Mouse (Mus musculus) forebrain, embryonic 16.5 days (tissue): Measurements from ENCODE around the gene Rps17. TPM values are rescaled to one million over a fixed set of nuclear protein-coding genes. Genes with fewer than 3 reads are reported as not detected.

Experiments
- ATAC-seq: fragments of 200-750 bp; cut with Nextera tagmentation; 2 replicates; pipeline ENCODE4 v1.8.0; 2017; ENCODE audit warnings: mild to moderate bottlenecking, moderate library complexity
- H3K27ac ChIP-seq: fragments of 300-500 bp; sonication (generic); 2 replicates; pipeline ENCODE4 v1.5.1; 2014; ENCODE audit warnings: low read length, control low read depth
- H3K27me3 ChIP-seq: fragments of 300-500 bp; sonication (generic); replicated peaks from 2 replicates; pipeline ENCODE4 v1.6.1; 2014; ENCODE audit warnings: low read length; ENCODE audit not compliant: control insufficient read depth, insufficient read depth
- H3K36me3 ChIP-seq: fragments of 300-500 bp; sonication (generic); 2 replicates; pipeline ENCODE4 v1.6.1; 2014; ENCODE audit not compliant: control insufficient read depth, insufficient read depth
- H3K4me1 ChIP-seq: fragments of 300-500 bp; sonication (generic); replicated peaks from 2 replicates; pipeline ENCODE4 v1.6.1; 2014; ENCODE audit warnings: low read length; ENCODE audit not compliant: control insufficient read depth, insufficient read depth
- H3K4me2 ChIP-seq: fragments of 300-500 bp; sonication (generic); 2 replicates; pipeline ENCODE4 v1.6.1; 2014; ENCODE audit warnings: mild to moderate bottlenecking, low read length, control low read depth
- H3K4me3 ChIP-seq: fragments of 300-500 bp; sonication (generic); replicated peaks from 2 replicates; pipeline ENCODE4 v1.5.1; 2014; ENCODE audit warnings: mild to moderate bottlenecking, low read length, control low read depth
- H3K9ac ChIP-seq: fragments of 300-500 bp; sonication (generic); replicated peaks from 2 replicates; pipeline ENCODE4 v1.6.1; 2014; ENCODE audit warnings: low read depth, low read length, control low read depth
- H3K9me3 ChIP-seq: fragments of 300-500 bp; sonication (generic); 2 replicates; pipeline ENCODE4 v1.6.1; 2016; ENCODE audit warnings: low read length; ENCODE audit not compliant: control insufficient read depth
- WGBS: fragments of 180-500 bp; shearing (Covaris S2); extraction: QIAGEN DNeasy Blood & Tissue Kit; methylation state at CpG from one replicate; pipeline ENCODE4 v1.1.7; 2014; 5-methylcytosine and 5-hydroxymethylcytosine counted together
- polyA plus RNA-seq: library from polyadenylated mRNA; unstranded; fragments of >200 nt; fragmentation: Nextera tagmentation; extraction: Ambion mirVana; gene quantifications from 2 replicates; pipeline ENCODE4 v1.2.1, GENCODE M21; 2015

The Rps17 gene
- polyA plus RNA-seq, 1 experiment from 2014 or later, result 718 TPM

DNA sequence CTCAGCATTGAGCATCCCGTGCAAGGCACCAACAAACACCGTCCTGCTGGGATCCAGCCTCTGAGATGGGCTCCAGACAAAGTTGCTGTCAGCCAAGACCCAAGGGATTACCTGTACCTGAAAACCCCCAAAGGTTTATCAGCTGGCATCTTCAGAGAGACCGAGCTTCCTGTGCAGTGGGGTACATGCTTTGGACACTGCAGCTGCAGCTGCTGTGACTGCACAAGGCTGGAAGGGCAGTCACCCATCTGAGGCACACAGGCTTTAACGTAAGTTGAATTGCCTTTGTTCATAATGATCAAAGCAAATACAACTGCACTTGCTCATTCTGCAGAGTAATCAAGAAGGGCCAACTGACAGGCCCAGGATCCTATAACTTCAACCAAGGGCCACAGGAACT is 6.8 kb upstream of the Rps17 start:
- Histone ChIP-seq H3K9me3 (no peaks in the 10 kb centered on the region), H3K4me3 (no peak overlapping the region), H3K36me3 (no peaks in the 10 kb centered on the region), H3K27me3 (no peaks in the 10 kb centered on the region), H3K9ac (no peak overlapping the region), H3K4me1 (no peaks in the 10 kb centered on the region), H3K4me2 (no peak overlapping the region), H3K27ac (no peak overlapping the region)
- 78% methylated on average over 4 of the region's 4 CpGs for WGBS
- ATAC-seq, result no peak

DNA sequence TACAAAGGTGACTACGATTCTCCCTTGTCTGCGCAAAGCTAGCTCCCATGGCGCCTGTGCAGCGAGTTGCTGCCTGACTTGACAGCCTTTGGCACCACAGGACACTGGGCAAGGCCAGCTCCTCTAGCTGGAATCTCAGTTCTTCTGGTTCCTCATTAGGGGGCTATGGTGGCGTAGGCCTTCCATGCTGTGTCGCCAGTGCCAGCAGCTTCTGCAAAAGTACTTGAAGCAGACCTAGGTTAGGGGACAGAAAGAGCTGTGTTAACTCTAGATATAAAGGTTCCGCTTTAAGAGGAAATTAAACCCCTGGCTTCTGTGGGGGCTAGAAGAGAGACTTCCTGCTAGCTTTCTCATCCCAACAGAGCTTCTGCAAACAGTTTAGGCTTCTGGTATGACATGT is 3.2 kb upstream of the Rps17 start:
- H3K27me3 ChIP-seq, result no peaks in the 10 kb centered on the region
- WGBS, result 38% methylated on average over 7 of the region's 7 CpGs
- H3K36me3 ChIP-seq, result no peaks in the 10 kb centered on the region
- peaks cover 9% of the 10 kb centered on the region for H3K4me1 ChIP-seq
- H3K4me3 ChIP-seq, result no peak overlapping the region
- H3K4me2 ChIP-seq, result no peak overlapping the region
- ATAC-seq, result no peak
- H3K9ac ChIP-seq, result no peak overlapping the region
- no peak overlapping the region for H3K27ac ChIP-seq
- H3K9me3 ChIP-seq, result no peaks in the 10 kb centered on the region

DNA sequence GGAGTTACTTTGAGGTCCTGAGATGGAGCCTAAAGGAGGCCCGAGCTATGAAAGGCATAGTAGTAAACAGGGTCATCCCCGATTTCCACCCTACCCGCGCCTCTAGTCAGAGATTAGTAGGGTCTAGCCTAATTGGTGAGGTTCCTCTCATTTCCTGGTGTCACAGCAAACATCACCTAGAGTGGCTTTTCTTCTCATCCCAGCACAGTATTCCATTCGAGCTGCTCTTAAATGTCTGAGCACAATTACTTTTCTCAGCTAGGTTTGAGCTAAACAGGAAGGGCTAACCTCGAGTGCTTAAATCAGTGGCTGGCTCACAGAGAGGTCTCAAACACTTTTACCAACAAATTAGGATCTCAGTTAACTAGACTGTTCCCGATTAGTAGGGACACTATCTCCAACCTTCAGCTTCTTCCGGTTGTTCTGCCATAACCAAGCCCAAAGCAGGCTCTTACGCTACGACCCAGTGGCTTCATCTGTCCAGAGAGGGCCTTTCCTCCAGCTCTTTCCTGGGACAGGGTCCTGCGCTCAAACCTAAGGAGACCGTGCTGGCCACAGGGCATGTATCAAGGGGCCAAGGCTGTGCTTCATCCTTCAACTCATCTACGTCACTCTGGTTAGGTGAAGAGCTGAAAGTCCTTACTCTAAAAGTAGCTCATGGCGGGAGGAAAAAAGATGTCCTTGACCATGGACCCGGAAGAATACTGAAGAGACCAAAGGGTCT is 555 bp upstream of the Rps17 start:
- Histone ChIP-seq H3K9me3 (no peaks in the 10 kb centered on the region), H3K9ac (peak overlapping the region; percentile 14), H3K27ac (no peak overlapping the region), H3K27me3 (no peaks in the 10 kb centered on the region), H3K36me3 (peaks cover 15% of the 10 kb centered on the region), H3K4me2 (peak overlapping the region; percentile 46), H3K4me3 (peak overlapping the region; percentile 97), H3K4me1 (peaks cover 21% of the 10 kb centered on the region)
- no peak; the same call in 1 of the 2 replicates for ATAC-seq
- 61% methylated on average over 15 of the region's 15 CpGs for WGBS

- peak overlapping the region; percentile 94 for H3K9ac ChIP-seq
- H3K36me3 ChIP-seq, result peaks cover 21% of the 10 kb centered on the region
- H3K4me1 ChIP-seq, result peaks cover 21% of the 10 kb centered on the region
- WGBS, result 15% methylated on average over 10 of the region's 10 CpGs
- H3K4me2 ChIP-seq, result peak overlapping the region; percentile 70
- no peaks in the 10 kb centered on the region for H3K9me3 ChIP-seq
- peak overlapping the region; percentile 97 for H3K4me3 ChIP-seq
- no peaks in the 10 kb centered on the region for H3K27me3 ChIP-seq
- H3K27ac ChIP-seq, result no peak overlapping the region
- ATAC-seq, result no peak
Measured at GRCm38 (mm10) chr7:81343831-81344230, 1.2 kb downstream of the Rps17 start.

DNA sequence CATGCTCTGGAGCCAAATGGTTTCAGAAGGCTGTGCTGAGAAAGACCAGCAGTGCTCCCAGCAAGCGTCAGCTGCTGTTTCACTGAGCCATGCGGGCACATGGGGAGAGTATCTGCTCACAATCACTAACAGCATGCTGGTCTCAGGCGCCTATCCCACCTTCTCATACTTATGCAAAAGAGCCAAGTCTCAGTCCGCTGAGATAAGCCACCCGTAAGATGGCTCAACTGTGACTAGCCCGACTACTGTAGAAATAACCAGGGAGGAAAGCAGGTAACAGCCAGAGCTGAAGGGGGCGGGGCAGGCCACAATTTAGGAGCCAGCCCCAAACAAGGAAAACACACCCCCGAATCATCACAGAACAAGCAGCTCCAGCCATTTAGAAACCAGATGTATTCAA is 1.7 kb downstream of the Rps17 start:
- Histone ChIP-seq H3K27ac (no peak overlapping the region), H3K4me1 (peaks cover 21% of the 10 kb centered on the region), H3K4me2 (peak overlapping the region; percentile 70), H3K9me3 (no peaks in the 10 kb centered on the region), H3K9ac (peak overlapping the region; percentile 94), H3K36me3 (peaks cover 21% of the 10 kb centered on the region), H3K27me3 (no peaks in the 10 kb centered on the region), H3K4me3 (peak overlapping the region; percentile 97)
- WGBS, result 45% methylated on average over 8 of the region's 8 CpGs
- ATAC-seq, result no peak

DNA sequence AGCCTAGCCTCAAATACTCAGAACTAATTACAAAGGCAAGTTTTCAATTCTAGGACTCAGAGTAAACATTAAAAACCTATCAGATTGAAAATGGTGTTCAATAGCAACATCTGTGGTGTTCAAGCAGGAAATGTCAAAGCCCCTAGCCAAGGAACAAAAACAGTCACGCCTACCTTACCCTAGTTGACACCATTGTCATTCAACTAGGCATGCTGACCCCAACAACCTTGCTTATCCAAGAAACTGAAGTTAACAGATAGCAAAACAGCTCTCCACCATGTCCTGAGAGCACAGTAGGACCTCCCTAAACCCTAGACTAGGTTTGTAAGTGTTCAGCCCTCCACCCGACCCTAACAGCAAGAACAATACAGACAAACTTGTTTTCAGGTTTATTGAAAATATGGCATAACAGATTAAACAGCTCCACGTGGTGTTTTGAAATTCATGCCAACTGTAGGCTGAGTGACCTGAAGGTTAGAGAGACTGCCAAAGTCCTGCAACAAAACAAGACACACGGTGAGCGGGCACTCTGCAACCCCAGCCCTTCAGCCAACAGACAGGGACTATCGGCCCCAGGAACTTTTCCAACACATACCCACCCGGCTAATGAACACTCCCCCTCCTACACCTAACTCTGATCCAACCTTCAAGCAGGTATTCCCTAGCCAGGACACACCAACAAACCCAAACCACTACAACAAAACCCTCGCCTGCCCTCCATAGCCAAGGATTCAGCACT is 2.5 kb downstream of the Rps17 start:
- Histone ChIP-seq H3K4me3 (peak overlapping the region; percentile 97), H3K9me3 (no peaks in the 10 kb centered on the region), H3K27me3 (no peaks in the 10 kb centered on the region), H3K36me3 (peaks cover 21% of the 10 kb centered on the region), H3K4me2 (peak overlapping the region; percentile 70), H3K27ac (no peak overlapping the region), H3K9ac (peak overlapping the region; percentile 94; the same call in 1 of the 2 replicates), H3K4me1 (peaks cover 21% of the 10 kb centered on the region)
- WGBS, result 71% methylated on average over 8 of the region's 8 CpGs
- ATAC-seq, result no peak

- Histone ChIP-seq H3K4me1 (peaks cover 21% of the 10 kb centered on the region), H3K9ac (no peak overlapping the region), H3K36me3 (peaks cover 21% of the 10 kb centered on the region), H3K4me3 (no peak overlapping the region), H3K27me3 (no peaks in the 10 kb centered on the region), H3K4me2 (no peak overlapping the region), H3K9me3 (no peaks in the 10 kb centered on the region), H3K27ac (no peak overlapping the region)
- no peak for ATAC-seq
- 41% methylated on average over 3 of the region's 3 CpGs for WGBS
Measured at GRCm38 (mm10) chr7:81341563-81341962, 3.5 kb downstream of the Rps17 start.

- ATAC-seq, result no peak
- no peak overlapping the region for H3K4me3 ChIP-seq
- peaks cover 23% of the 10 kb centered on the region for H3K4me1 ChIP-seq
- H3K27me3 ChIP-seq, result no peaks in the 10 kb centered on the region
- no peak overlapping the region for H3K4me2 ChIP-seq
- H3K9me3 ChIP-seq, result no peaks in the 10 kb centered on the region
- no peak overlapping the region for H3K9ac ChIP-seq
- H3K36me3 ChIP-seq, result peaks cover 21% of the 10 kb centered on the region
- H3K27ac ChIP-seq, result no peak overlapping the region
- 77% methylated on average over 4 of the region's 4 CpGs for WGBS
Measured at GRCm38 (mm10) chr7:81339783-81340182, 5.3 kb downstream of the Rps17 start.

GRCm38 (mm10) chr7:81338522-81338873 is 6.6 kb downstream of the Rps17 start:
- Histone ChIP-seq H3K27ac (no peak overlapping the region), H3K36me3 (peaks cover 21% of the 10 kb centered on the region), H3K27me3 (no peaks in the 10 kb centered on the region), H3K9ac (no peak overlapping the region), H3K4me2 (no peak overlapping the region), H3K4me3 (no peak overlapping the region), H3K4me1 (peaks cover 17% of the 10 kb centered on the region), H3K9me3 (no peaks in the 10 kb centered on the region)
- WGBS, result 77% methylated on average over 3 of the region's 3 CpGs
- no peak for ATAC-seq
